Mouse (Mus musculus): ENCODE measurements at regions not wholly inside any gene's neighbourhood (a gene's known extent, or its start where the extent isn't known, plus 50 kb on each side); places are given as distances from the start of the nearest gene placed in this dataset.
A peak's percentile ranks its signal among the peaks of the same experiment; 100 is the strongest.

- no peaks in the 10 kb centered on the region for H3K36me3 ChIP-seq
- no peaks in the 10 kb centered on the region for H3K27me3 ChIP-seq
- 0 out of 2 replicates have a peak, but pooled peaks cover 6% of the 10 kb centered on the region for H3K4me1 ChIP-seq (replicated peaks)
- no peak for ATAC-seq (ENCODE audit: low FRiP score)
- 57% methylated on average over 8 of the region's 8 CpGs for WGBS
- H3K27ac ChIP-seq: peak overlapping the region; percentile 61
- H3K9ac ChIP-seq: no peak overlapping the region
- no peak overlapping the region for H3K4me3 ChIP-seq
- no peak overlapping the region for H3K4me2 ChIP-seq
- H3K9me3 ChIP-seq: no peaks in the 10 kb centered on the region
These were observed 307.5 kb downstream of the Rnf144b start for GRCm38 (mm10) chr13:47429856-47430365.

GRCm38 (mm10) chr13:47430409-47430808, 308.0 kb downstream of the Rnf144b start:
- no peak overlapping the region for H3K9ac ChIP-seq
- no peaks in the 10 kb centered on the region for H3K36me3 ChIP-seq
- ATAC-seq (ENCODE audit: low FRiP score): no peak
- no peaks in the 10 kb centered on the region for H3K27me3 ChIP-seq
- 0 out of 2 replicates have a peak, but pooled peaks cover 6% of the 10 kb centered on the region for H3K4me1 ChIP-seq (replicated peaks)
- H3K27ac ChIP-seq: peak overlapping the region; percentile 61
- H3K9me3 ChIP-seq: no peaks in the 10 kb centered on the region
- 66% methylated on average over 9 of the region's 9 CpGs for WGBS
- H3K4me2 ChIP-seq: no peak overlapping the region
- no peak overlapping the region for H3K4me3 ChIP-seq

- H3K4me2 ChIP-seq: no peak overlapping the region
- H3K27ac ChIP-seq: no peak overlapping the region; the same call in 1 of the 2 replicates
- 97% methylated on average over 7 of the region's 7 CpGs for WGBS
- no peaks in the 10 kb centered on the region for H3K27me3 ChIP-seq
- ATAC-seq (ENCODE audit: low FRiP score): no peak
- no peak overlapping the region for H3K4me3 ChIP-seq
- H3K9me3 ChIP-seq: no peaks in the 10 kb centered on the region
- no peaks in the 10 kb centered on the region for H3K36me3 ChIP-seq
- H3K9ac ChIP-seq: no peak overlapping the region
- H3K4me1 ChIP-seq (replicated peaks): no peaks in the 10 kb centered on the region
These were observed 313.2 kb downstream of the Rnf144b start for GRCm38 (mm10) chr13:47435631-47436030.

- 90% methylated on average over 3 of the region's 3 CpGs for WGBS
- H3K9me3 ChIP-seq: no peaks in the 10 kb centered on the region
These were observed 322.4 kb downstream of the Rnf144b start for GRCm38 (mm10) chr13:47444876-47445275.

GRCm38 (mm10) chr13:47452186-47452760, 329.8 kb downstream of the Rnf144b start:
- H3K9me3 ChIP-seq: no peaks in the 10 kb centered on the region
- peak overlapping the region; percentile 44 for H3K4me2 ChIP-seq
- H3K4me1 ChIP-seq (replicated peaks): peaks cover 5% of the 10 kb centered on the region; the same call in 1 of the 2 replicates
- H3K27ac ChIP-seq: peak overlapping the region; percentile 86
- H3K4me3 ChIP-seq: peak overlapping the region; percentile 18
- 48% methylated on average over 17 of the region's 17 CpGs for WGBS
- no peaks in the 10 kb centered on the region for H3K36me3 ChIP-seq
- no peak overlapping the region for H3K9ac ChIP-seq
- ATAC-seq (ENCODE audit: low FRiP score): peak; percentile 32; the same call in 1 of the 2 replicates
- H3K27me3 ChIP-seq: no peaks in the 10 kb centered on the region

More at GRCm38 (mm10) chr13:47444876-47445275, 322.4 kb downstream of the Rnf144b start:
- Histone ChIP-seq H3K4me1 (replicated peaks) (no peaks in the 10 kb centered on the region), H3K4me3 (no peak overlapping the region), H3K27ac (no peak overlapping the region), H3K4me2 (no peak overlapping the region), H3K36me3 (no peaks in the 10 kb centered on the region), H3K9ac (no peak overlapping the region), H3K27me3 (no peaks in the 10 kb centered on the region)
- no peak for ATAC-seq (ENCODE audit: low FRiP score)

GRCm38 (mm10) chr13:47462148-47462547, 339.7 kb downstream of the Rnf144b start:
- Histone ChIP-seq H3K4me1 (replicated peaks) (0 out of 2 replicates have a peak, but pooled peaks cover 6% of the 10 kb centered on the region), H3K9ac (no peak overlapping the region), H3K36me3 (no peaks in the 10 kb centered on the region), H3K4me2 (no peak overlapping the region), H3K27ac (no peak overlapping the region), H3K4me3 (no peak overlapping the region), H3K27me3 (no peaks in the 10 kb centered on the region), H3K9me3 (no peaks in the 10 kb centered on the region)
- ATAC-seq (ENCODE audit: low FRiP score): no peak
- WGBS: 83% methylated on average over 8 of the region's 8 CpGs

GRCm38 (mm10) chr13:47471543-47472213, 349.2 kb downstream of the Rnf144b start:
- H3K9me3 ChIP-seq: no peaks in the 10 kb centered on the region
- H3K9ac ChIP-seq: no peak overlapping the region
- H3K27me3 ChIP-seq: no peaks in the 10 kb centered on the region
- 40% methylated on average over 14 of the region's 14 CpGs for WGBS
- H3K27ac ChIP-seq: peak overlapping the region; percentile 70
- ATAC-seq (ENCODE audit: low FRiP score): peak; percentile 76
- H3K4me1 ChIP-seq (replicated peaks): peaks cover 12% of the 10 kb centered on the region
- peak overlapping the region; percentile 6; the same call in 1 of the 2 replicates for H3K4me2 ChIP-seq
- no peaks in the 10 kb centered on the region for H3K36me3 ChIP-seq
- H3K4me3 ChIP-seq: no peak overlapping the region

GRCm38 (mm10) chr13:47480159-47480558, 357.7 kb downstream of the Rnf144b start:
- H3K36me3 ChIP-seq: no peaks in the 10 kb centered on the region
- H3K4me3 ChIP-seq: no peak overlapping the region
- H3K9me3 ChIP-seq: no peaks in the 10 kb centered on the region
- 74% methylated on average over 10 of the region's 10 CpGs for WGBS
- H3K4me2 ChIP-seq: no peak overlapping the region
- H3K27ac ChIP-seq: no peak overlapping the region
- ATAC-seq (ENCODE audit: low FRiP score): no peak
- H3K4me1 ChIP-seq (replicated peaks): no peaks in the 10 kb centered on the region
- no peaks in the 10 kb centered on the region for H3K27me3 ChIP-seq
- no peak overlapping the region for H3K9ac ChIP-seq

GRCm38 (mm10) chr13:47484819-47485218, 362.4 kb downstream of the Rnf144b start:
- no peak overlapping the region for H3K4me2 ChIP-seq
- no peaks in the 10 kb centered on the region for H3K27me3 ChIP-seq
- no peak overlapping the region for H3K4me3 ChIP-seq
- H3K27ac ChIP-seq: no peak overlapping the region
- no peak for ATAC-seq (ENCODE audit: low FRiP score)
- no peaks in the 10 kb centered on the region for H3K4me1 ChIP-seq (replicated peaks)
- 93% methylated on average over 2 of the region's 2 CpGs for WGBS
- H3K36me3 ChIP-seq: no peaks in the 10 kb centered on the region
- no peaks in the 10 kb centered on the region for H3K9me3 ChIP-seq
- H3K9ac ChIP-seq: no peak overlapping the region

- H3K4me3 ChIP-seq: no peak overlapping the region
- H3K27me3 ChIP-seq: no peaks in the 10 kb centered on the region
- H3K36me3 ChIP-seq: no peaks in the 10 kb centered on the region
- no peak for ATAC-seq (ENCODE audit: low FRiP score)
- H3K9ac ChIP-seq: no peak overlapping the region
- no peaks in the 10 kb centered on the region for H3K9me3 ChIP-seq
- H3K4me2 ChIP-seq: no peak overlapping the region
- no peak overlapping the region for H3K27ac ChIP-seq
- H3K4me1 ChIP-seq (replicated peaks): no peaks in the 10 kb centered on the region
These were observed 363.7 kb downstream of the Rnf144b start for GRCm38 (mm10) chr13:47486111-47486510.

GRCm38 (mm10) chr13:47486658-47487057, 364.2 kb downstream of the Rnf144b start:
- Histone ChIP-seq H3K9me3 (no peaks in the 10 kb centered on the region), H3K27me3 (no peaks in the 10 kb centered on the region), H3K27ac (no peak overlapping the region), H3K9ac (no peak overlapping the region), H3K36me3 (no peaks in the 10 kb centered on the region), H3K4me2 (no peak overlapping the region), H3K4me1 (replicated peaks) (no peaks in the 10 kb centered on the region), H3K4me3 (no peak overlapping the region)
- WGBS: 94% methylated on average over 3 of the region's 3 CpGs
- no peak for ATAC-seq (ENCODE audit: low FRiP score)

GRCm38 (mm10) chr13:47505380-47505955, 383.0 kb downstream of the Rnf144b start:
- Histone ChIP-seq H3K9ac (no peak overlapping the region), H3K36me3 (no peaks in the 10 kb centered on the region), H3K4me1 (replicated peaks) (no peaks in the 10 kb centered on the region), H3K4me2 (no peak overlapping the region), H3K9me3 (no peaks in the 10 kb centered on the region), H3K27me3 (no peaks in the 10 kb centered on the region), H3K4me3 (no peak overlapping the region), H3K27ac (no peak overlapping the region)
- 74% methylated on average over 15 of the region's 15 CpGs for WGBS
- no peak for ATAC-seq (ENCODE audit: low FRiP score)
